Mouse (Mus musculus): ENCODE measurements around the gene Gm906. TPM values are rescaled to one million over a fixed set of nuclear protein-coding genes. Genes with fewer than 3 reads are reported as not detected.
"Not testable (repeated sequence)": the region's sequence is repeated elsewhere in the genome, so short reads cannot be mapped to it uniquely, and the experiment has no call there.

Gene Gm906
- polyA plus RNA-seq (2012; rRNA removed), result 2.4 and 2.5 TPM in 2 replicates

DNA sequence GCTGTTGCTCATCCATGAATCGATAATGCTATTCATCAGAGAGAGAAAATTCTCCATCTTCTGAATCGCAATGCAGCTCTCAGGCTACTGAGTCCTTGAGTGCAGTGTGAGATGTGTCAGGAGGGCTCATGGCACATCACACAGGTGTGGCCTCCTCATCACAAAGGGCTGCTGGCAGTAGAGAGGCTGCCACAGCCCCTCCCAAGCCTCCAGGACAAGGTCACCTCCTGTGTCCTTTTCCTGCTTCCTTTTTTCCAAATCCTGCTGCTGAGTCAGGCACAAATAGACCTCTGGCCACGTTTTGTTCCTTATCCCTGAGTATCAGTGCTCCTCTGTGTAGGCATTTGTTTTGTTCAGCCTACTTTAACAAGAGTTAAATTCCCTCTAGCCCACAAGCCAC, at the start of gene Gm906:
TSS of gene Gm906 (minus strand) at position 101 of the 400 bp plus-strand sequence.
- not testable (repeated sequence) for H3K4me3 ChIP-seq (ENCODE audit: control insufficient read depth, low read depth, low read length); H3K4me1 ChIP-seq (ENCODE audit: control insufficient read depth, insufficient read depth, low read length); H3K27ac ChIP-seq (ENCODE audit: control insufficient read depth, insufficient read depth, low read depth, low read length); H3K27me3 ChIP-seq (ENCODE audit: control insufficient read depth, insufficient read depth, low read length); H3K36me3 ChIP-seq (ENCODE audit: control insufficient read depth, insufficient read depth, low read length)

DNA sequence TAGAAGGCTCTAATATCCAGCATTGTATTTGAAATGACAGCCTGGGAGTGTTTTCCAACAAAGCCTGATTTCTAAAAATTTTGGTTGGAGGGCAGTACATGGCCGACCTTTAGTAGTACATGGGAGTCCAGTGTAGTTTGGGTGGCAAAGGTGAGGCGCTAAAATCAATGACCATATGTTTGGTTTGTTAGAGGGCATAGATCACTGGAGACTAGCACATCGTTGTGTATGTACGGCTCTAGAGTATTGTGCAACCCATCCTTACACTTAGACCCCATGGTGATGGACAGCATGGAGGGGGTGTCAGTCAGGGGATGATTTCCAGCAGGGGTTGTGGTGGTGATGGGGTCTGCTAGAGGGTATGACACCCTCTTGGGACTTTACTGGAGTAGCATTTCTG, 33.2 kb upstream of the Gm906 start:
- H3K27ac ChIP-seq (ENCODE audit: control insufficient read depth, insufficient read depth, low read depth, low read length); H3K4me3 ChIP-seq (ENCODE audit: control insufficient read depth, low read depth, low read length); H3K4me1 ChIP-seq (ENCODE audit: control insufficient read depth, insufficient read depth, low read length); H3K27me3 ChIP-seq (ENCODE audit: control insufficient read depth, insufficient read depth, low read length); H3K36me3 ChIP-seq (ENCODE audit: control insufficient read depth, insufficient read depth, low read length): not testable (repeated sequence)

- Histone ChIP-seq H3K27me3 (ENCODE audit: control insufficient read depth, insufficient read depth, low read length) (no peaks in the 10 kb centered on the region), H3K27ac (ENCODE audit: control insufficient read depth, insufficient read depth, low read depth, low read length) (no peak overlapping the region), H3K36me3 (ENCODE audit: control insufficient read depth, insufficient read depth, low read length) (no peaks in the 10 kb centered on the region), H3K4me1 (ENCODE audit: control insufficient read depth, insufficient read depth, low read length) (no peaks in the 10 kb centered on the region), H3K4me3 (ENCODE audit: control insufficient read depth, low read depth, low read length) (no peak overlapping the region)
- TF ChIP-seq CTCF (IDR thresholded peaks at IDR 0.05; ENCODE audit: control insufficient read depth, insufficient read depth, insufficient replicate concordance, low read depth, low read length) (no peak), POLR2A (IDR thresholded peaks at IDR 0.05; ENCODE audit: control insufficient read depth, low read depth, low read length) (no peak)
Measured at GRCm38 (mm10) chr13:50236487-50236886, 13.6 kb downstream of the Gm906 start.

DNA sequence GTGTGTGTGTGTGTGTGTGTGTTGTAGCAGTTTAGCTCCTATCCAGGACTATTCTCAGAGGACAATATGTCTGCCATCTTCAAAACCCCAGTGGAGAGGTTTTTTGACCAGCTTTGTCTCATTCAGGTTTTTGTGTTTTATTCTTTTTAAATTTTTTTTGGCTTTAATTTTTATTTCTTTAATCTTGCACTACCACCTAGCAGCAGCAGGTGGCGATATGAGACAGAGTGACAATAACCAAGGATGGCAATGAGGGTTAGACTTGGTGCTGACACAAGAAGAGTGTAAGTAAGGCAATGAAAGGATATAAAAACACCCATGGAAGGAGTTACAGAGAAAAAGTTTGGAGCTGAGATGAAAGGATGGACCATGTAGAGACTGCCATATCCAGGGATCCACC, 38.3 kb downstream of the Gm906 start:
- not testable (repeated sequence) for H3K4me3 ChIP-seq (ENCODE audit: control insufficient read depth, low read depth, low read length); H3K4me1 ChIP-seq (ENCODE audit: control insufficient read depth, insufficient read depth, low read length); H3K27me3 ChIP-seq (ENCODE audit: control insufficient read depth, insufficient read depth, low read length); H3K36me3 ChIP-seq (ENCODE audit: control insufficient read depth, insufficient read depth, low read length); H3K27ac ChIP-seq (ENCODE audit: control insufficient read depth, insufficient read depth, low read depth, low read length)

- H3K4me3 ChIP-seq (ENCODE audit: control insufficient read depth, low read depth, low read length), result not testable (repeated sequence)
Measured at GRCm38 (mm10) chr13:50210191-50210590, 39.9 kb downstream of the Gm906 start.

GRCm38 (mm10) chr13:50209651-50210050, 40.5 kb downstream of the Gm906 start:
- H3K27me3 ChIP-seq (ENCODE audit: control insufficient read depth, insufficient read depth, low read length); H3K27ac ChIP-seq (ENCODE audit: control insufficient read depth, insufficient read depth, low read depth, low read length); H3K4me1 ChIP-seq (ENCODE audit: control insufficient read depth, insufficient read depth, low read length): not testable (repeated sequence)

More at GRCm38 (mm10) chr13:50210191-50210590, 39.9 kb downstream of the Gm906 start:
- not testable (repeated sequence) for H3K36me3 ChIP-seq (ENCODE audit: control insufficient read depth, insufficient read depth, low read length); H3K4me1 ChIP-seq (ENCODE audit: control insufficient read depth, insufficient read depth, low read length); H3K27ac ChIP-seq (ENCODE audit: control insufficient read depth, insufficient read depth, low read depth, low read length); H3K27me3 ChIP-seq (ENCODE audit: control insufficient read depth, insufficient read depth, low read length)

DNA sequence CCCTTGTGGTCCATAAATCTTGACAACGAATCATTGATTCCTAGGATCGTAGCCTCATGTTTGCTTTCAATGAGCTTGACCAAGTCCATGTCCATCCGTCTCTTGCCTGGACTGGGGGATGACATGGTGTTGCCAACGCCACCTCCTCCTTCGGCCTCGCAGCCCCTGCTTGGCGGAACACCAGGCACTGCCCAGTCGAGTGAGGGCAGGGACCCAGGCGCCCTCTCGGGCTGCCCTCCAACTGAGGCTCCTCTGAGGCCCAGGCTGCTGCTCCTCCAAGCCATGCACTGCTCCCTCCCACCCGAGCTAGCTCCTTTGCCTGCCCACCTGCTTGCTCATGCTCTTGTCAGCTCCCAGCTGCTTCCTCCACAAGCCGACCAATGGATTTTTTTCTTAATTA, 42.1 kb downstream of the Gm906 start:
- Histone ChIP-seq H3K4me3 (ENCODE audit: control insufficient read depth, low read depth, low read length) (no peak overlapping the region), H3K27ac (ENCODE audit: control insufficient read depth, insufficient read depth, low read depth, low read length) (no peak overlapping the region), H3K27me3 (ENCODE audit: control insufficient read depth, insufficient read depth, low read length) (no peaks in the 10 kb centered on the region), H3K36me3 (ENCODE audit: control insufficient read depth, insufficient read depth, low read length) (no peaks in the 10 kb centered on the region), H3K4me1 (ENCODE audit: control insufficient read depth, insufficient read depth, low read length) (no peaks in the 10 kb centered on the region)
- no peak for TF ChIP-seq POLR2A (IDR thresholded peaks at IDR 0.05; ENCODE audit: control insufficient read depth, low read depth, low read length)
- no peak for TF ChIP-seq CTCF (IDR thresholded peaks at IDR 0.05; ENCODE audit: control insufficient read depth, insufficient read depth, insufficient replicate concordance, low read depth, low read length)

More at GRCm38 (mm10) chr13:50209651-50210050, 40.5 kb downstream of the Gm906 start:
- H3K36me3 ChIP-seq (ENCODE audit: control insufficient read depth, insufficient read depth, low read length); H3K4me3 ChIP-seq (ENCODE audit: control insufficient read depth, low read depth, low read length): not testable (repeated sequence)

GRCm38 (mm10) chr13:50196831-50197230, 53.3 kb downstream of the Gm906 start:
- not testable (repeated sequence) for H3K27me3 ChIP-seq (ENCODE audit: control insufficient read depth, insufficient read depth, low read length); H3K27ac ChIP-seq (ENCODE audit: control insufficient read depth, insufficient read depth, low read depth, low read length)

More at GRCm38 (mm10) chr13:50196831-50197230, 53.3 kb downstream of the Gm906 start:
- not testable (repeated sequence) for H3K36me3 ChIP-seq (ENCODE audit: control insufficient read depth, insufficient read depth, low read length); H3K4me3 ChIP-seq (ENCODE audit: control insufficient read depth, low read depth, low read length); H3K4me1 ChIP-seq (ENCODE audit: control insufficient read depth, insufficient read depth, low read length)

Other genes starting within 250 kb of the Gm906 start
- gene Fbxw17, start 167.6 kb upstream of the Gm906 start, polyA plus RNA-seq (2012; rRNA removed), result 14.3 and 17.2 TPM in 2 replicates
- gene Gm47429, start 193.6 kb upstream of the Gm906 start, polyA plus RNA-seq (2012; rRNA removed), result 9.6 and 13.0 TPM in 2 replicates
- 2.4 and 2.9 TPM in 2 replicates for gene Nutm2, start 217.0 kb upstream of the Gm906 start, polyA plus RNA-seq (2012; rRNA removed)

Data from testis, adult 2 months (tissue).